Mouse (Mus musculus) cerebellum, adult 2 months (tissue): ENCODE results near the gene Pspn.

Experiments used
- CTCF ChIP-seq: fragments of 200-500 bp; IDR thresholded peaks from 2 replicates; pipeline ENCODE4 v1.5.1; 2011; ENCODE audit warnings: low read depth, mild to moderate bottlenecking, control low read depth, low read length, moderate library complexity, borderline replicate concordance; ENCODE audit not compliant: insufficient read depth
- POLR2A ChIP-seq: fragments of 200-500 bp; IDR thresholded peaks from 2 replicates; pipeline ENCODE4 v1.6.1; 2011; ENCODE audit warnings: low read length, control low read depth, borderline replicate concordance; ENCODE audit not compliant: insufficient read depth

GRCm38 (mm10) chr17:56969321-56969720 lies 30.5 kb downstream of the Pspn start:
- TF ChIP-seq POLR2A, result no peak
- TF ChIP-seq CTCF, result no peak
